Mouse (Mus musculus) myocyte (in vitro differentiated cells): ENCODE data around the gene Alk. TPM values are rescaled to one million over a fixed set of nuclear protein-coding genes. Genes with fewer than 3 reads are reported as not detected.

Source experiments
- H3K27me3 ChIP-seq: one replicate; pipeline ENCODE4 v1.6.1; 2011; ENCODE audit not compliant: control insufficient read depth, insufficient read depth, insufficient read length
- H3K36me3 ChIP-seq: one replicate; pipeline ENCODE4 v1.6.1; 2011; ENCODE audit not compliant: control insufficient read depth, insufficient read depth
- H3K4me2 ChIP-seq: one replicate; pipeline ENCODE4 v1.6.1; 2011; ENCODE audit warnings: low read depth, control low read depth
- H3K4me3 ChIP-seq: one replicate; pipeline ENCODE4 v1.5.1; 2011; ENCODE audit warnings: mild to moderate bottlenecking, control low read depth, moderate library complexity
- H3K79me2 ChIP-seq: one replicate; pipeline ENCODE4 v1.6.1; 2011; ENCODE audit not compliant: control insufficient read depth, insufficient read depth
- H3ac ChIP-seq: one replicate; pipeline ENCODE4 v1.6.1; 2011; ENCODE audit not compliant: control insufficient read depth, insufficient read length
- CEBPB ChIP-seq: IDR thresholded peaks from 2 replicates; pipeline ENCODE4 v1.6.1; 2011; ENCODE audit warnings: mild to moderate bottlenecking, moderate library complexity; ENCODE audit not compliant: poor library complexity, insufficient read depth, severe bottlenecking
- E2F4 ChIP-seq: IDR thresholded peaks from one replicate; pipeline ENCODE4 v1.6.1; 2011; ENCODE audit warnings: mild to moderate bottlenecking, control low read depth, moderate library complexity; ENCODE audit not compliant: insufficient read depth
- MAX ChIP-seq: IDR thresholded peaks from one replicate; pipeline ENCODE4 v1.6.1; 2011; ENCODE audit warnings: low read depth, mild to moderate bottlenecking, control low read depth
- MYOD1 ChIP-seq, 3 experiments: IDR thresholded peaks; one replicate each; pipeline ENCODE4 v1.6.1; 2011; ENCODE audit warnings: control low read depth in 2 of 3, low read depth in 2 of 3, mild to moderate bottlenecking in 2 of 3, moderate library complexity in 1 of 3; ENCODE audit not compliant: insufficient read length in 2 of 3, control insufficient read depth in 1 of 3
- MYOG ChIP-seq, 3 experiments: IDR thresholded peaks; one replicate each; pipeline ENCODE4 v1.6.1; 2011; ENCODE audit warnings: control low read depth in 2 of 3, low read depth in 2 of 3, mild to moderate bottlenecking in 2 of 3; ENCODE audit not compliant: insufficient read length in 2 of 3, control insufficient read depth in 1 of 3, insufficient read depth in 1 of 3
- POLR2A ChIP-seq: IDR thresholded peaks from one replicate; pipeline ENCODE4 v1.6.1; 2011; ENCODE audit warnings: low read depth, mild to moderate bottlenecking, control low read depth, moderate library complexity; ENCODE audit not compliant: insufficient read length
- POLR2AphosphoS2 ChIP-seq: IDR thresholded peaks from one replicate; pipeline ENCODE4 v1.6.1; 2011; ENCODE audit warnings: low read depth, control low read depth; ENCODE audit not compliant: insufficient read length
- REST ChIP-seq: IDR thresholded peaks from one replicate; pipeline ENCODE4 v1.6.1; 2011; ENCODE audit warnings: mild to moderate bottlenecking, control low read depth, moderate library complexity; ENCODE audit not compliant: insufficient read depth, insufficient read length
- SRF ChIP-seq: IDR thresholded peaks from one replicate; pipeline ENCODE4 v1.6.1; 2011; ENCODE audit warnings: low read depth; ENCODE audit not compliant: control insufficient read depth, insufficient read length
- TCF12 ChIP-seq: IDR thresholded peaks from one replicate; pipeline ENCODE4 v1.6.1; 2011; ENCODE audit warnings: mild to moderate bottlenecking, control low read depth; ENCODE audit not compliant: poor library complexity, insufficient read depth, severe bottlenecking
- TCF3 ChIP-seq: IDR thresholded peaks from one replicate; pipeline ENCODE4 v1.6.1; 2011; ENCODE audit warnings: low read depth, control low read depth; ENCODE audit not compliant: insufficient read length
- USF1 ChIP-seq: IDR thresholded peaks from one replicate; pipeline ENCODE4 v1.6.1; 2011; ENCODE audit warnings: low read depth, mild to moderate bottlenecking, control low read depth, moderate library complexity
- polyA plus RNA-seq: library from polyadenylated mRNA; unstranded; fragments of >200 nt; fragmentation: generic; extraction: Trizol; gene quantifications from one replicate; pipeline ENCODE4 v1.2.1, GENCODE M21; 2012; ENCODE audit warnings: missing spikeins

Alk gene
- polyA plus RNA-seq, 1 experiment: not detected

DNA sequence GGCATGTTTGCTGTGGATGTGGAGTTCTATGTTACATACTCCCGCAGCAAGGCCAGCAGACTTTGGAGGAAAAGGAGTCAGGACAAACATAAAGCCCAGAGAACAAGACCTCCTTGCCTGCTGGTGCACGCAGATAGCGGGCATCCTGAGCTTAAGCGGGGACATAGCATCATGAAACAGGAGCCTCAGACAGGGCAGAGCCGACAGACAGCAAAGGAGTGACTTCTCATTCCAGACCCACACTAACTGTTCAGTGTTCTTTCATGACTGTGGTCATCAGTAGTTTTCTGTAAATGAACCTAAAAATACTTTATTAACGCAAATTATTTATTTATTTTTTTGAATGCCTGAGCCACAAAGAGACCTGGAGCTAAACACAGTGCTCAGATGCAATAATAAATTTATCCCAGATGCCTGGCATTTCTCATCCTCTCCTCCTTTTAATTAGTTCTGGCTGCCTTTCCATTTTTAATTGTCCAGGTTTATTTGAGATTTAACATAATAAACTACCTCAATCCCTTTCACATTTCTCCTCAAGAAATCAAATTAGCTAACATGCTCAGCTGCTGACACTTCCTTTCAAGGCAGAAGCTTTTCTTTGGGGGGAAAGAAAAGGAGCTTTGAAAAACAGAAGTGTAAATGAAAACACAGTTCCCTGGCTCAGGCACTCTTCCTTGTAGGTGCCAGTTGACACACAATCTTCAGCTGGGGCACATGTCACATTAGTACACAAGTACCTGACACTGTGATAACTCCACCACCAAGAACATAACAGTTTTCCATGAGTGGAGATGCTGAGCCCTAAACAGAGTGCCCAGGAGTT, 311.8 kb downstream of the Alk start:
- no peaks in the 10 kb centered on the region for H3K36me3 ChIP-seq
- no peak overlapping the region for H3K4me2 ChIP-seq
- no peak overlapping the region for H3K4me3 ChIP-seq
- H3K27me3 ChIP-seq: no peaks in the 10 kb centered on the region
- no peak overlapping the region for H3ac ChIP-seq
- no peaks in the 10 kb centered on the region for H3K79me2 ChIP-seq
- TF ChIP-seq MAX: no peak
- TF ChIP-seq SRF: no peak
- no peak for TF ChIP-seq REST
- TF ChIP-seq MYOD1 (IDR thresholded peaks at IDR 0.05; ENCODE audit: control insufficient read depth in 1 of 3, insufficient read length in 2 of 3, low read depth in 2 of 3): no peak
- no peak for TF ChIP-seq POLR2AphosphoS2

DNA sequence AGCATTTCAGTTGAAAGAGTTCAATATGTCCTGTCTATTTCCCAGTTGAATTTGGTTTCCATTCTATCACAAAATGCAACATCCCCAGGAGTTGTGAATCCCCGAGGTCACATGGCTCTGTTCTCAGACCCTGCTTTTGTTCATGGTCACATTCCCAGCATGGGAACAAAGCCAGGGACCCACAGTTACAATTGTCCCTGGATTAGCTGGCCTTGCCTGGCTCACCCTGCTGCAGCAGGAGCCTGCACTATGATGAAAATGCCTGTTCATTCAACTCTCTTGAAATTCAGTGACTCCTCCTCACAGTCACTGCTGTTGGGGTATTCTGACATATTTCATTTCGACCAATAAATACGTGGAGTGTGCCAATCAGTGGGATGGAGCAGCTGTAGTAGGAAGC, 318.5 kb downstream of the Alk start:
- no peak for TF ChIP-seq REST
- TF ChIP-seq E2F4: no peak
- no peak for TF ChIP-seq CEBPB
- no peak for TF ChIP-seq MYOD1 (IDR thresholded peaks at IDR 0.05; ENCODE audit: control insufficient read depth in 1 of 3, insufficient read length in 2 of 3, low read depth in 2 of 3)
- no peak for TF ChIP-seq POLR2AphosphoS2
- no peak for TF ChIP-seq TCF3
- no peak for TF ChIP-seq MAX
- no peak for TF ChIP-seq TCF12
- no peak for TF ChIP-seq SRF
- TF ChIP-seq MYOG (IDR thresholded peaks at IDR 0.05; ENCODE audit: control insufficient read depth in 1 of 3, insufficient read depth in 1 of 3, insufficient read length in 2 of 3, low read depth in 2 of 3): no peak
- no peak for TF ChIP-seq POLR2A
- TF ChIP-seq USF1: no peak
- no peak overlapping the region for H3K4me3 ChIP-seq
- H3K27me3 ChIP-seq: no peaks in the 10 kb centered on the region
- H3K36me3 ChIP-seq: no peaks in the 10 kb centered on the region
- no peak overlapping the region for H3ac ChIP-seq
- no peak overlapping the region for H3K4me2 ChIP-seq
- H3K79me2 ChIP-seq: no peaks in the 10 kb centered on the region

- TF ChIP-seq MYOD1 (IDR thresholded peaks at IDR 0.05; ENCODE audit: control insufficient read depth in 1 of 3, insufficient read length in 2 of 3, low read depth in 2 of 3) (no peak), CEBPB (no peak), TCF3 (no peak), POLR2AphosphoS2 (no peak)
- no peaks in the 10 kb centered on the region for H3K27me3 ChIP-seq
- no peaks in the 10 kb centered on the region for H3K36me3 ChIP-seq
- H3K4me3 ChIP-seq: no peak overlapping the region
- no peak overlapping the region for H3K4me2 ChIP-seq
- no peaks in the 10 kb centered on the region for H3K79me2 ChIP-seq
- no peak overlapping the region for H3ac ChIP-seq
These were observed 326.1 kb downstream of the Alk start for GRCm38 (mm10) chr17:72278296-72278695.

DNA sequence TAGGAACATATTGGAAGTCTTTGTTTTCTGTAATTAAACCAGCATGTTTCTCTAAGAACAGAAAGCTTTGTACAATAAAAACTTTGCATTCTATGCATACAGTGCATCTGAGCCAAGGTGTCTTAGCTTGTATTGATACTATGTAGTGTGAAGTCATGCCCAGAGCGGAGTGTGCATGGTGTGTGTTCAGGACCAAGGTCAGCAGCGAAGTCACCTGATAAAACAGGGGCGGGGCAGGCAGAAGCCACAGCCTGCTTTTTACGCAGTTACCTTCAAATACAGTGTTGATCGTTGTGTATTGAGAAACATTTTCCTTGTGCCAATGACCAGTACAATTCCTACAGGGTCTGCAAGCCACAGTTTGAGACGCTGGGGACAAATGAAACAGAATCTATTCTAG, 327.6 kb downstream of the Alk start:
- Histone ChIP-seq H3K79me2 (no peaks in the 10 kb centered on the region), H3K4me2 (no peak overlapping the region), H3K27me3 (no peaks in the 10 kb centered on the region), H3K4me3 (no peak overlapping the region), H3K36me3 (no peaks in the 10 kb centered on the region), H3ac (no peak overlapping the region)
- no peak for TF ChIP-seq USF1
- TF ChIP-seq REST: peak; percentile 55

- Histone ChIP-seq H3K27me3 (no peaks in the 10 kb centered on the region), H3K4me2 (peak overlapping the region; percentile 54), H3K79me2 (no peaks in the 10 kb centered on the region), H3K36me3 (no peaks in the 10 kb centered on the region), H3K4me3 (no peak overlapping the region), H3ac (no peak overlapping the region)
- no peak for TF ChIP-seq REST
- TF ChIP-seq USF1: no peak
- TF ChIP-seq POLR2AphosphoS2: no peak
- TF ChIP-seq SRF: no peak
- TF ChIP-seq TCF3: no peak
- no peak for TF ChIP-seq E2F4
- no peak for TF ChIP-seq MYOD1 (IDR thresholded peaks at IDR 0.05; ENCODE audit: control insufficient read depth in 1 of 3, insufficient read length in 2 of 3, low read depth in 2 of 3)
- TF ChIP-seq POLR2A: no peak
- TF ChIP-seq MYOG (IDR thresholded peaks at IDR 0.05; ENCODE audit: control insufficient read depth in 1 of 3, insufficient read depth in 1 of 3, insufficient read length in 2 of 3, low read depth in 2 of 3): no peak
- TF ChIP-seq TCF12: no peak
- TF ChIP-seq MAX: no peak
- no peak for TF ChIP-seq CEBPB
These were observed 329.0 kb downstream of the Alk start for GRCm38 (mm10) chr17:72275391-72275904.
